Mouse (Mus musculus): ENCODE measurements around the gene Tfpt.
"Not testable (repeated sequence)": the region's sequence is repeated elsewhere in the genome, so short reads cannot be mapped to it uniquely, and the experiment has no call there.

Tfpt gene

DNA sequence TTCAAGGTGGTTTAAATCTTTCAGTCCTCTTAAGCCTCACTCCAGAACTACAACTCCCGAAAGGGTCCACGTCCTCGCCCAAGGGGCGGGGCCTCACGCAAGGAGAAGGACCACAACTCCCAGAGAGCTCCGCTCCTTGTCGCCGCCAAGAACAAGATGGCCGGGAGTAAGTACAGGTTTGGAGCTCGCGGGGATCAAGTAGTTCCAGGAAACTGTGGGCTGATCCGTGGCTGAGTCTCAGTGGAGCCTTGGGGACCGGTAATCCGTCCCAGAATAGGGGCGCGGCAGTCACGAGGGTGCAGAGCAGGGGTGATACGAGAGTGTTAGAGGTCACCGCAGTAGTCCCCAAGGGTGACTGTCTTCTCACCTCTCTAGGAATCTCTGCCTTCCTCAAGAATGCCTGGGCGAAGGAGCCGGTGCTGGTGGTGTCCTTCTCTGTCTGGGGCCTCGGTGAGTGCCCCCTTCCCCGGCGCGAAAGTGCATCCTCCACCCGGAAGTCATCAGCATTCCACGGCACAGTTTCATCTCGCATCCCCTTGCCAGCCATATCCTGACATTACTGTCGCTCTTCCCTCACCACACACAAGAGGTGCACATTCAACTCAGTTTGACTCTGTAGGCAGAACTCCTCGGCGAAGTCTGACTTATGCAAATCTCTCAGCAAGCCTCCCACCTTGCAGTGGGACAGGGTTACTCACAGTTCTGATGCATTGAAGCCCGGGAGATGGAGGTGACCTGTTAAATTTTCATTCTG lies 12.3 kb downstream of the Tfpt start, which contains the start of gene Ndufa3:
Ndufa3 (plus strand) TSS at position 132 of the 754 bp plus-strand sequence.
- peak; percentile 87 to 88 for DNase-seq (ENCODE audit: low spot score in 2 of 2)

DNA sequence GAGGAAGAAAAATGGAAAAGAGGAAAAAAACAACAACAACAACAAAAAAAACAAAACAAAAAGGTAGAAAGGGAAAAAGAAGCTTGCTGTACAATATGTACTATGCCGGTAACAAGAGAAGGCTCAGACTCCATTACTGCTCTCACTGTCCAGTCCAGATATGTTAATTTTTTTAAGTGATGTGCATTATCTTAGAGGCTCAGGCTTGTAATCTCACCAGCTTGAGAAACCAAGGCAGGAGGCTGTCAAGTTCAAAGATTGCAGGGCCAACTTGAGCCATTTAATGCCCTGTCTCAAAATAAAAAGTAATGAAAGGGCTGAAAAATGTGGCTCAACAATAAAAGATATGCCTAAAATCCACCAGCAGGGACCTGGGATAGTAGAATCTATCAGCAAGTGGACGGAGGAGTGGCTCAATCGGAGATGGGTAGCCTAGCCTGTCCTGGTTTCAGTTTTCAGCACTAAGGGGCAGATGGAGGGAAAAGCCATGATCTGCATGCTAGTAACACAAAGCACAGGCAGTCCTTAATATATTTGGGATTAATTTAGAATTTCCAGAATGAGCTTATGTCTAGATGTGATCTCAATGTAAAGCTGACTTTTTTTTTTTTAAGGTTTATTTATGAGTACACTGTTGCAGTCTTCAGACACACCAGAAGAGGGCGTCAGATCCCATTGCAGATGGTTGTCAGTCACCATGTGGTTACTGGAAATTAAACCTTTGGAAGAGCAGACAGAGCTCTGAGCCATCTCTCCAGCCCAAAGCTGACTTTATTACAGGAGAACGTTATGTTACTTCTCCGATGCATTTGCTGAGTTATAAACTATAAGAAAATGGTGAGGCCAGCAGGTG lies 13.1 kb downstream of the Tfpt start:
- peak; percentile 57 to 65 for DNase-seq (ENCODE audit: low spot score in 2 of 2)

DNA sequence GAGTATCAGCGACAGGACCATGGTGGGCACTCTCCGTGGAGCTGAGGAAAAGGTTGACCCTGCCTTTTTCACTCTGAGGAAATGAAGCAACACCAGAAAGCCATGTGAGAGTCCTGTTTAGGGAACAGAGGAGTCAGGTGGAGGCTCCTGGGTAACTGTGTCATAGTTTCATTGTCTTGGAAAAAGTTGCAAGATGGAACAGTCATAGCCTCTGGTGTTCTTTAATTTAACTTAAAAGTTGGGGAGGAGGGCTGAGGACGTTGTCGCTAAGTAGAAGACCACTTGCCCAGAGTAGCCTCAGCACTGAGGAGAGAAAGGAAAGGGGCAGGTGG lies 13.7 kb downstream of the Tfpt start, which contains the start of gene Oscar:
Oscar (minus strand) TSS at position 101 of the 332 bp plus-strand sequence.
- DNase-seq (ENCODE audit: low spot score in 2 of 2): no peak

DNA sequence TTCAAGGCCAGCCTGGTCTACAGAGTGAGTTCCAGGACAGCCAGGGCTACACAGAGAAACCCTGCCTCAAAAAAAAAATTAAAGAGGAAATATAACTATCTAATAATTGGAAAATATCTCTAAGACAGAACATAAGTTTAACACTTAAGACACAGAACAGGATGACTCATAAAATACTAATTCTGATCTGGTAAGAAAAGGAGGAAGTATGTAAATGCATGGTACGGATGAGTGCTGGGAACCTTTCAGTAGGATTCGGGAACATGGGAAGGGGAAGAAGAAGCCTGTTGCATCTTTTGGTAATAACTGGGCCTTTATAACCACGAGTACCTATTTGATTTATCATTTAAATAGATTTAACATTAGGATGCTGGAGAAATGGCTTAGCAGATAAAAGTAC lies 15.7 kb downstream of the Tfpt start:
- DNase-seq (ENCODE audit: low spot score in 2 of 2): no peak

DNA sequence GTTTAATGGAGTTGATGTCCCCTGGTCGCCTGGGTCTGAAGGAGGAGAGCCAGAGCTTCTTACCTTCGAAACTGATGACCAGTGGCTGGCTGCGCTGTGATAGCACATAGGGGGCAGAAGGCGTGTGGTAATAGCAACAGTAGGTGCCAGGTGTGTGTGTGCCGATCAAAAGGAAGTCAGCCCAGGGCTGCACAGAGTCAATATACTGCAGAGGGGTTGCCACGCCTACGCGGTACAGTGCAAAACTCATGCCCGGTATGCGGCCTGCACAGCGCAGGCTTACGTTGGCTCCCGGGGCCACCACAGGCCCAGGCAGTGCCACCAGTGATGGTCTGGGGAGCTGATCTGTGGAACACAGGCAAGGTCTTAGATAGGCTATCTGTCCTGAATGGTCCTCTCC lies 18.7 kb downstream of the Tfpt start:
- no peak for DNase-seq (ENCODE audit: low spot score in 2 of 2)

DNA sequence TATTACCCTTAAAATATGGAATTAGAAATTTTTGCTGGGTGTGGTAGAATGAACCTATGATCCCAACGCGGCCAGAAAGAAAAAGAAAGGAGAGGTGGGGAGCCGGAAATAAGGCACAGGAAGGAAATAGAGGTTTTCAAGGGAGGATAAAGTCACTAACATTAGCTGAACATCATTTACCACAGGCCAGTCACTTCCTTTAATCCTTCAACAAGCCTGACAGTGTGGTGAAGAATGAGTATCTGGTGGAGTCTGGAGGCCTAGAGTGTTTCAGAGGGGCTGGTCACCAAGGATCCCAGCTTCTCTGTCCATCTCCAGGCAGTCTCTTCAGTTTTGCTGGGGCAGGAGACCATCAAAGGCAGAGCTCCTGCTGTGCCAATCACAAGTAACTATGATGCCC lies 19.3 kb downstream of the Tfpt start:
- no peak for DNase-seq (ENCODE audit: low spot score in 2 of 2)

DNA sequence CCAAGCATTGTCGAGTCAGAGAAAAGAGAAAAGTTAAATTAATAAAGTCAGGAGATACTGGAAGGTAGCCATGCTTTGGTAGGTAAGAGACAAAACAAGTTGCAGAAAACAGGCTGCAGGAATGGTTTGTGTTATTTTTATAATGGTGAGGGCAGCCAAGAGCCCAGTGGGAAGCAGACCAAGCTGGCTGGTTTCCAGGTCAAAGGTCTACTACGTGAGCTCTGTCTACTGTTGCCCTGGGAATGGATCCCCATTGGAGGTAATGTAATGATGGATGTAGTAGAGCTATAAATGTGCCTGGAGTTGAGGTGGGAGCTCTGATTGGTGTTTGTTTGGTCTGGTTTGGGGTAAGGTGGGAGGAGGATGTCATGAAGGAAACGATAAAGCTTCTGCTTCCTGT lies 20.6 kb downstream of the Tfpt start:
- DNase-seq (ENCODE audit: low spot score in 2 of 2): no peak

DNA sequence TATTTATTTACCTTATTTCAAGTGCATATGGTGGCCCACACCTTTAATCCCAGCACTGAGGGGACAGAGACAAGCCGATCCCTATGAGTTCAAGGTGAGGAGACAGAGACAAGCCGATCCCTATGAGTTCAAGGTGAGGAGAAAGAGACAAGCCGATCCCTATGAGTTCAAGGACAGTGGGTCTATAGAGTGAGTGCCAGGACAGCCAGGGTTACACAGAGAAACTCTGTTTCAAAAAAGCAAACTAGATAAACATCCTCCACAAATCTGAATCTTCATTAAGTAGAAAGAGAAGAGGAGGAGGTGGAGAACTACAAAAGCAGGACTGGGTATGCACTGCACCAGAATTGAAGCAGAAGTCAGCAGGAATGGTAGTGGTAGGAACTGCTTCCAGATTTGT lies 21.1 kb downstream of the Tfpt start:
- DNase-seq (ENCODE audit: low spot score in 2 of 2): no peak

DNA sequence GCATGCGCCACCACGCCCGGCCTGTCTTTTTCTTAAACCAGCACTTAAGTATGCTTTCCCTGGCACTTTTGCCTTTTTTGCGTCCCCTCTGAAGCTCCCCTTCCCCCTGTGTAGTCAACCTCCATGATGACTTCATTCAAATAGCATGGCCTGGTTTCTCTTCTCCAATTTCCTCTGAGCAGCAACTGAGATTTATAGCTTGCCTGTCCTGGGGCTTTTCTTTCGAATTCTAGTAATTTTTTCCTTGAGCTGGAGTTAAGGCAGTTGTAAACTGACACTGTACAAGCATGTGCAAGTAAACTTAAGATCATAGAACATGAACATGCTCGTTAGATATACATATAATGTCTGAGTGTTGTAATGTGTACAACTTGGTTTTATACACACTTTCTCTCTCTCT lies 22.3 kb downstream of the Tfpt start:
- no peak for DNase-seq (ENCODE audit: low spot score in 2 of 2)

DNA sequence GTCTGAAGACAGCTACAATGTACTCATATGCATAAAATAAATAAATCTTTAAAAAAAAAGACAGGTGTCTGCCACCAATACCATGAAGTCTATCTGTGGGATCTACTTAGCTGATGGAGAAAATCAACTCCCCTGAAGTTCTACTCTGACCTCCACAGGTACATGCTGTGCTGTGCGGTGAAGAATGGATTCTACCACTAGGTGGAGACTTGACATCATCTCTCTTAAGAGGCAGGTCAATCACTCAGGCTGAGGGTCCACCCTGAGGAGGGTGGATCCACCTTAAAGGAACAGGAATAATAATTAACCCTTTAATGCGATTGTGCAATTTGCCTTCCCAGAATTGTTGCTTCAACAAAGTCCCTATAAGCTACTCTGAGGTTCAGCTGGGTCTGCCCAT lies 22.9 kb downstream of the Tfpt start:
- no peak for DNase-seq (ENCODE audit: low spot score in 2 of 2)

DNA sequence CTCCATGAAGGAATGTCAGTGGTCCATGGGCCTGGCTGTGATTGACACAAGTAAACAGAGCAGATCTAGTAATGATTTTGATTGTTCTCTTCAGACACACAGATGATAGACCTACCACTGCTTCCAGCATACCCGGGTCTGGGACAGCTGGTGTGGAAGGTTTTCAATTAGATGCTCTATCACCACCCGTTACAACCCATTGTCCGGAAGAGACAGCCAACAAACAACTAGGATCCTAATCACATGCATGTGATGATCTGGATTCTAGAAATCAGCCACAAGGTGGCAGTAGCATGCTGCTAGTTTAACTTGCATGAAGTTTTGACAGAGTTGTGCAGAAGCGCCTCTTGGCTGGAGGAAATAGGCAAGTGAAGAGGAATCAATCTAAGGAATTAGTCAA lies 28.6 kb downstream of the Tfpt start:
- peak; percentile 78 to 80 for DNase-seq (ENCODE audit: low spot score in 2 of 2)

DNA sequence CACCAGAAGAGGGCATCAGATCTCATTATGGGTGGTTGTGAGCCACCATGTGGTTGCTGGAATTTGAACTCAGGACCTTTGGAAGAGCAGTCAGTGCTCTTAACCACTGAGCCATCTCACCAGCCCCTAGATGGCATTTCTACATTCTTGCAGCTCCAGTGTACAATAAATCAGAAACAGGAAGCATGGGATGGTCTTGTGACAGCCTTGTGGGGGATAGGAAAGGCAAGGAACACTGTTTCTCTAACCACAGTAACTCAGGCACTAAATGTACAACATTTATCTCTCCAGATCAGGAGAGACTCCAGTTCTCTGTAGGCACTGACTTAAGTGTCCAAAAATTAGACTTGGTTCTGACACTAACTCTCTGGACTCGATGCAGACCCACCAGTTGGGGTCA lies 32.0 kb downstream of the Tfpt start:
- DNase-seq (ENCODE audit: low spot score in 2 of 2): not testable (repeated sequence)

DNA sequence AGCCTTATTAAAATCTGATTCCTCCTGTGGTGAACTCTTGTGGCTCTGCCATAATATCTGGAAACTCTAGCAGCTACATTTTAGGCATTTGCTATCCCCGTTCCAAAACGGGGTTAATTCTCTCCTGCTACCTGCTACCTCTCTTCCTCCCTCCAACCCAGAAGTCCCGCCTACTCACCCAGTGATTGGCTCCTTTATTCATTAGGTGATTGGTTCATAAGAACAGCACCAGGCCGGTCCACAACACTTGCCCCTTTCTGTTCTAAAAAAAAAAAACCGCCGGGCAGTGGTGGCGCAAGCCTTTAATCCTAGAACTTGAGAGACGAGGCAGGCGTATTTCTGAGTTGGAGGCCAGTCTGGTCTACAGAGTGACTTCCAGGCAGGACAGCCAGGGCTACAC lies 34.6 kb downstream of the Tfpt start:
- no peak for DNase-seq (ENCODE audit: low spot score in 2 of 2)

DNA sequence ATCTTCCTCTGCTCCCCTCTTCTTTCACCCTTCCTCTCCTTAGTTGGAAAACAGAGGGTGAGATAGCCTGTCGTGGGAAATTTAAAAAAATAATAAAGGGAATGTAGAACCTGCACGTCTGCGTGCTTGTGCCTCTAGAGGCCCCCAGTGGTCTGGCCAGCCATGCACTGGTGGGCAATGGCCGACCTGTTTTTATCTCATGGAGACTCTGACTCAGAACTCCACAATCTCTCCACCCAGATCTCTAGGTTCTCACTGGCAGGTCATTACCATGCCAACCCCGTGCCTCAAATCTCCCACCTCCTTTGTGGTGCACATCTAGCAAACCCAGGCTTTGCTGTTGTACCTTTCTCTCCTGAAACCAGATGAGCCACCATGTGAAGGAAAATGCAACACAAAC lies 35.0 kb downstream of the Tfpt start:
- DNase-seq (ENCODE audit: low spot score in 2 of 2): no peak

DNA sequence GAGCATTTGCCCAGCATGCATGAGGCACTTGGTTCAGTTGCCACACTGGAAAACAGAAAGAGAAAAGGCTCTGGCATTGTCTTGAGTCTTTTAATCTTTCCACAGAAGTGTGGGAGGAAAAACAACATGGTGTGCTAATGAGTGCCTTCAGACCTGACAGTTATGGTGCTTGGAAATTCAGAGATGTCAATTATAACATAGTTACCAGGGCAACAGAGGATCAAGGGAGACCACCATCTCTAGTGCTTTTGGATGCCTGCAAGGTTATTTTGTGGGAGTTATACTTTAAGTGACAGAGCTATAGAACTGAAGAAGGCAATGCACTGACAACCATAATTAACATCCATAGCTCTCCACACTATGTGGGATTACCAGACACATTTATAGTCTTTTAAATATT lies 35.9 kb downstream of the Tfpt start:
- no peak for DNase-seq (ENCODE audit: low spot score in 2 of 2)

DNA sequence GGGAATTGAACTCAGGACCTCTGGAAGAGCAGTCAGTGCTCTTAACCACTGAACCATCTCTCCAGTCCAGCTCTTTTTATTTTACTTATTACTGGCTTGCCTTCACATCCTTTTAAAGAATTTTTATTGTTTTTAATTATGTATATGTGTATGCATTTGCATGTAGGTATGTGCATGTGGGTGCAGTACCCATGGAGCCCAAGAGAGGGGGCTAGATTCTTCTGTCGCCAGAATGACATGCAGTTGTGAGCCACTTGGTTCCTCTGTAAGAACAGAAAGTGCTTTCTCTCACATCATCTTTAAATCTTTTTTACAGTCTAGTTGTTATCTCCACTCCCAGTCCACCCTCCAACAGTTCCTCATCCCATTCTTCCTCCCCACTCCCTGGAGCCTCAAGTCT lies 38.2 kb downstream of the Tfpt start:
- no peak for DNase-seq (ENCODE audit: low spot score in 2 of 2)

DNA sequence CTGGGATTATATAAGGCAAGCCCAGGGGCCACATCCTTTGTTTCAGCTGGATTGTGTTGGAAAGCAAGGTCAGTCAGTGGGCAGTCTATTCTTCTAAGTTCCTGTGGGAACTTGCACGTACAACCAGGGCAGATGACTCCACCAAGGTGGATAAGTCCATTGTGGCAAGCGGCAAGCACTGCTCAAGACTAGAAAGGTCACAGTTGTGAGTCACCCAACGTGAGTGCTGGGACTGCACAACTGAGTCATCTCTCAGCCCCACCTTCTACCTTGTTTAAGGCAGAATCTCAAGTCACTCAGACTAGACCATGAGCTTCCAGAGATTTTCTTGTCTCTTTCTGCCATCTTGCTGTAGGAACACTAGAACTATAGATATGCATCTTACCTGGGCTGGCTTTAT lies 39.2 kb downstream of the Tfpt start:
- no peak for DNase-seq (ENCODE audit: low spot score in 2 of 2)

DNA sequence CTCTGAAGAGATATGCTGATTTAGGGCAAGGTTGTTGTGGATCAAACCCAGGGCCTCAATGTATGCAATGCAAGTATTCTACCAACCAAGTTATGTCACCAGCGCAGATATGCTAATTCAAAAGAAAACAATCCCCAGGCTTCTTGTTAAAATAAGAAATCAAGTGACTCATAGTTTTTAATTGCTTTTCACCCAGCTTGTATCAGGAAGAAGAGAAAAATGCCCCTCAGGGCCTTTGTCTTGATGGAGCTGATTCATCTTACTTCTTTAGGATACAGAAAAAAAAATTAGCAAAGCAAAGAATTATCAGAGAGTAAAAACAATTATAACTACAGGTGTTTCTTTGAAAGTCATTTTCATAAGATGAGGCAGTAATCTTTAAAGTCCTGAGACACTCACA lies 42.4 kb downstream of the Tfpt start:
- no peak for DNase-seq (ENCODE audit: low spot score in 2 of 2)

DNA sequence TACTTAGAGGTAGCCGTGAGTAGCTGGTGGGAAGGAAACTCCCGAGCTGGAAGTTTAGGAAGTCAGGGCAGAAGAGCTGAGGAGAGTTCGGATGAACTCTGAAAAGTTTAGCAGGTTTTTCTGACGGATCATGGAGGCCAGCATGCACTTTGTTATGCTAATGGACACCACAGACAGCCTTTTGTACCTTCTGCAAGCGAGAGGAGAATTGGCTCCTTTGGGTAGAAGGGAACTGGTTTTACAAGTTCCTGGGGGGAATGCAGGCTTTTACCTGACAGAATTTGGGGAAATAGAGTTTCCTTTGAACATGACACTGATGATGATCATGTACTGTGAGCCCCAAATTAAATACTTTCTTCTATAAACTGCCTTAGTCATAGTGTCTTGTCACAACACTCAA lies 43.5 kb downstream of the Tfpt start:
- DNase-seq (ENCODE audit: low spot score in 2 of 2): no peak

DNA sequence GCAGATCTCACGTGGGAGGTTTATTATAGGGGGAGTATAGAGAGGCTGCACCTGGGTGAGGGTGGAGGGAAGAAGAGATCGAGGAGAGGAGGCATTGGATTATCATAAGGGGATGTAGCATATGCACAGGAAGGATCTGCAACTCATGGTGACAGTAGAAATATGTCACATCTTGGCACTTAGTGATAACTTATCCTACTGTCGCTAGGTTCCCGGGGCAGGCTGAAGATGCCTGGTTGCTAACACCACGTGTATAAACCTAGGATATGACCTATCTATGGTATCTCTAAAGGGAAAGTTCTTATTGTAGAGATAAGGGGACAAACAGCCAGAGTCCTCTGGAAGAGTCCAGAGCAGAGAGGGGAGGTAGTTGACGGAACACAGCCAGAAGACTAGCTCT lies 44.0 kb downstream of the Tfpt start:
- DNase-seq (ENCODE audit: low spot score in 2 of 2): no peak

DNA sequence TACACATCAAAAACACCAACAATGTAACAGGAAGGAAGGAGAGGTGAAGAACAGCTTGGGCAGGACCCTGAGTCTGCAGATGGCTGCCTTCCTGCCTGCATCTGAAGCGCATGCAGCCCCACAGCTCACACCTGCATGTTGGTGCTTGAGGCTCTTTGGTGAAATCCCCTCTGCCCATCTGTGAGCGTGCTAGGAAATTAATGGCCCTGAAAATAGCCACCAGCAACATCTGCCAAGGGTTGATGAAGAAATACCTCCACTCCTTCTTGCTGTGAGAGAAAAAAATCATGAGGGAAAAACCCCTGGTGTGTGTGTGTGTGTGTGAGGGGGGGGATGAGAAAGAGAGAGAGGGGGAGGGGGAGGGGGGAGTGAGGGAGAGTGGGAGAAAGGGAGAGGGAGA lies 49.7 kb downstream of the Tfpt start:
- DNase-seq (ENCODE audit: low spot score in 2 of 2): no peak

DNA sequence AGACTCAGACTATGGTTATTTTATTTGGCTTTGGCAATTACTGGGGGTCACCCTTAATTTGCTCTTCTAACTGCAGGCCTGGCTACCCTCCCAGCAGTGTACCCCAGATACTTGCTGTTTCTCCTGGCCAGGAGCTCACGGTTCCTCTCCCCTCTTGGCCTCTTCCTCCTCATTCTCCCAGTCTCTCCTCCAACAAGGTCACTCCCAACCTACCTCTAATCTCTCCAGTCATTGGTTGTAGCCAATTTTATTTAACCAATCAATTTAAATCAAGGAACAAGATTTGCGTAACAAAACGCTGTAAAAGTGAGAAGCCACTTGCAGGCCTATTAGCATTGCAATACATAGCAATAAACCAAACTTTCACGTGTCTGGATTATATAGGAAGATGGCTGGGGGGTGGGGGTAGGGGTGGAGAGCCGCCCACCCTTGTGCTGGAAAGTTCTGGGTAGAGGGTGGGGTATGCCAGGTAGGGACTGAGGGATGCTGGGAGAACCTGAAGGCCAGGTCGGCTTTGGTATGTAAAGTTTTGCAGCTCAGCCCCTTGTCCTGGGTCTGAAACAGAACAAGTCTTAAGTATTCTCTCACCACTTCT lies 50.7 kb downstream of the Tfpt start:
- no peak for DNase-seq (ENCODE audit: low spot score in 2 of 2)

DNA sequence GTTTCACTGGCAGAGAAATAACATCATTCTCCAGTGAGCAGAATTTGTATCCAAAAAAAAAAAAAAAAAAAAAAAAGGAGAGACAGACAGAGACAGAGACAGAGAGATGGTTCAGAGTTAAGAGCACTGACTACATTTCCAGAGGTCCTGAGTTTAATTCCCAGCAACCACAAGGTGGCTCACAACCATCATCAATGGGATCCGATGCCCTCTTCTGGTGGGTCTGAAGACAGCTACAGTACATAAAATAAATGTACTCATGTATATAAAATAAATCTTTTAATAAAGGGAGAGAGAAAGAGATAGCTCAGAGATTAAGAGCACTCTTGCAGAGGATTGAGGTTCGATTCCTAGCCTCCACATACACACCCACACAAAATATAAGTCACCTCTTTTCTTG lies 51.5 kb downstream of the Tfpt start:
- DNase-seq (ENCODE audit: low spot score in 2 of 2): no peak

Data from right cerebral cortex, adult 2 months (tissue).